Mouse (Mus musculus) liver, embryonic 16.5 days (tissue): ENCODE measurements around the gene Myl9. TPM values are rescaled to one million over a fixed set of nuclear protein-coding genes. Genes with fewer than 3 reads are reported as not detected.
"Not testable (repeated sequence)": the region's sequence is repeated elsewhere in the genome, so short reads cannot be mapped to it uniquely, and the experiment has no call there.

Source experiments
- ATAC-seq: fragments of 200-750 bp; cut with Nextera tagmentation; 2 replicates; pipeline ENCODE4 v1.8.0; 2017; ENCODE audit warnings: low read depth, mild to moderate bottlenecking, moderate number of reproducible peaks, moderate library complexity
- H3K27ac ChIP-seq: fragments of 300-500 bp; sonication (generic); 2 replicates; pipeline ENCODE4 v1.5.1; 2014; ENCODE audit warnings: mild to moderate bottlenecking, low read length
- H3K27me3 ChIP-seq: fragments of 300-500 bp; sonication (generic); 2 replicates; pipeline ENCODE4 v1.6.1; 2014; ENCODE audit warnings: low read depth, low read length, mixed read lengths; ENCODE audit not compliant: control insufficient read depth, insufficient read depth
- H3K36me3 ChIP-seq: fragments of 300-500 bp; sonication (generic); 2 replicates; pipeline ENCODE4 v1.6.1; 2014; ENCODE audit warnings: mild to moderate bottlenecking; ENCODE audit not compliant: control insufficient read depth, insufficient read depth
- H3K4me1 ChIP-seq: fragments of 300-500 bp; sonication (generic); 2 replicates; pipeline ENCODE4 v1.6.1; 2014; ENCODE audit warnings: low read depth, low read length, mixed read lengths; ENCODE audit not compliant: control insufficient read depth
- H3K4me2 ChIP-seq: fragments of 300-500 bp; sonication (generic); 2 replicates; pipeline ENCODE4 v1.6.1; 2014; ENCODE audit warnings: low read depth, low read length, mixed read lengths
- H3K4me3 ChIP-seq: fragments of 300-500 bp; sonication (generic); 2 replicates; pipeline ENCODE4 v1.5.1; 2014; ENCODE audit warnings: low read depth, mild to moderate bottlenecking, low read length
- H3K9ac ChIP-seq: fragments of 300-500 bp; sonication (generic); 2 replicates; pipeline ENCODE4 v1.6.1; 2014; ENCODE audit warnings: low read depth, low read length
- H3K9me3 ChIP-seq: fragments of 300-500 bp; sonication (generic); replicated peaks from 2 replicates; pipeline ENCODE4 v1.6.1; 2016; ENCODE audit warnings: low read length; ENCODE audit not compliant: control insufficient read depth
- WGBS: fragments of 180-500 bp; shearing (Covaris S2); extraction: QIAGEN DNeasy Blood & Tissue Kit; methylation state at CpG from one replicate; pipeline ENCODE4 v1.1.7; 2014; ENCODE audit not compliant: insufficient replicate concordance; 5-methylcytosine and 5-hydroxymethylcytosine counted together
- polyA plus RNA-seq: library from polyadenylated mRNA; unstranded; fragments of >200 nt; fragmentation: Nextera tagmentation; extraction: Ambion mirVana; gene quantifications from 2 replicates; pipeline ENCODE4 v1.2.1, GENCODE M21; 2015

Myl9 gene
- polyA plus RNA-seq, 1 experiment from 2014 or later = 56.1 TPM

DNA sequence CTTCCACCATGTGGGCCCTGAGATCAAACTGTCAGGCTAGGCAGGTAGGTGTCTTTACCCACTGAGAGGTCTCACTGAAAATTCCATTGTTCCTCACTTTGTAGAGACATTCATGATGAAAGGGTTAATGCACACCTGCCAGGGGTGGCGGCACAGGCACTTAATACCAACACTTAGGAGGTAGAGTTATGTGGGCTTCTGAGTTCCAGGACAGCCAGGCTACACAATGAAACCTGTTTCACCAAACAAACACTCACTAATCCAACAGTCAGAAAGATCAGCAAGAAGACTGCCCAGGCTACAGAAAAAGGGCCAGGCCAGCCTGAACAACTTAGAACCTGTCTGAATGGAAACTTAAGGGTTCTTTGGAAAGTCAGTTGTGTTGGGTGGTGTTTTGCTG, 40.9 kb downstream of the Myl9 start:
- no peaks in the 10 kb centered on the region for H3K4me1 ChIP-seq
- no peak overlapping the region for H3K4me2 ChIP-seq
- 52% methylated on average over 1 of the region's 1 CpGs for WGBS
- no peak overlapping the region for H3K27ac ChIP-seq
- no peaks in the 10 kb centered on the region for H3K9me3 ChIP-seq
- no peak for ATAC-seq
- H3K27me3 ChIP-seq = no peaks in the 10 kb centered on the region
- no peaks in the 10 kb centered on the region for H3K36me3 ChIP-seq
- H3K4me3 ChIP-seq = no peak overlapping the region
- H3K9ac ChIP-seq = no peak overlapping the region

DNA sequence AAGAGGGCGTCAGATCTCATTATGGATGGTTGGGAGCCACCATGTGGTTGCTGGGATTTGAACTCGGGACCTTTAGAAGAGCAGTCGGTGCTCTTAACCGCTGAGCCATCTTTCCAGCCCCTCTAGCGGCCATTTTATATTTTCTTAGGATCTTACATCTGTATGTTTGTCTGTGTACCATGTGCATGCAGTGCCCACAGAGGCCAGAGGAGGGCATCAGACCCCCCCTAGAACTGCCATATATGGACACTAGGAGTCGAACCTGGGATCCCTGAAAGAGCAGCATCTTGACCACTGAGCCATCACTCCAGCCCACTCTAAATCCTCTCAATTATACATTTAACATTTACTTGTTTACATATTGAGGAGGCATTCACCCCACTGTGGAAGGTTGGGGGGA, 49.9 kb downstream of the Myl9 start:
- not testable (repeated sequence) for H3K36me3 ChIP-seq, H3K4me3 ChIP-seq, H3K27me3 ChIP-seq, H3K9ac ChIP-seq, H3K4me2 ChIP-seq, ATAC-seq, H3K27ac ChIP-seq, H3K9me3 ChIP-seq, H3K4me1 ChIP-seq
- 70% methylated on average over 6 of the region's 6 CpGs for WGBS

Other genes starting within 250 kb of the Myl9 start
- 12.4 and 12.6 TPM in 2 replicates for gene Aar2, start 227.8 kb upstream of the Myl9 start, polyA plus RNA-seq
- gene Dlgap4, start 161.7 kb upstream of the Myl9 start, polyA plus RNA-seq = 9.9 and 10.1 TPM in 2 replicates
- 5.1 and 5.4 TPM in 2 replicates for gene Tgif2, start 64.6 kb downstream of the Myl9 start, polyA plus RNA-seq
- gene 4930518I15Rik, start 82.5 kb downstream of the Myl9 start, polyA plus RNA-seq = 2.1 and 2.6 TPM in 2 replicates
- 112 and 117 TPM in 2 replicates for gene Rab5if, start 87.7 kb downstream of the Myl9 start, polyA plus RNA-seq
- 1.5 and 1.7 TPM in 2 replicates for gene Sla2, start 111.8 kb downstream of the Myl9 start, polyA plus RNA-seq
- 30.8 and 32.6 TPM in 2 replicates for gene Ndrg3, start 216.6 kb downstream of the Myl9 start, polyA plus RNA-seq
- 26.7 and 28.0 TPM in 2 replicates for gene Dsn1, start 231.7 kb downstream of the Myl9 start, polyA plus RNA-seq